Mouse (Mus musculus): Measurements from ENCODE around the gene Taar7e.
"Not testable (repeated sequence)": the region's sequence is repeated elsewhere in the genome, so short reads cannot be mapped to it uniquely, and the experiment has no call there.

Gene Taar7e

DNA sequence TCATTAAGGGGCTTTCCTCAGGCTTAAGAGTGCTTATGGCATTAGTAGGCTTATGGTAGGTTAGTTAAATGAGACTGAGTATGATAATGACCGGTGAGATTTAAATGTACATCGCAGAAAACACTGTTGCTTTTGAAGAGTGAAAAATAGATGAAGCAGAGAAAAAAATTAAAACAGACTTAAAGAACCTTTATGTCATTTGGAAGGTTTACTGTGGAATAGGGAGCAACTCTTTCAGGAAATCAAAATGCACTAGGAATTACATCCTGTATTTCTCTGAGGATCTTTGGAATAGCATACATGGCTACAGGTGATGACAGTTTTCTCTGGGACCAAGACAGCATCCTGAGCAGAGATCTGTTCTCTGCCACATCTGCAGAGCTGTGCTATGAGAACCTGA lies at the start of gene Taar7e:
Gene Taar7e (plus strand): TSS at position 301 of the 400 bp plus-strand sequence.
- in situ Hi-C loops (cut with MboI), result no loop called here

DNA sequence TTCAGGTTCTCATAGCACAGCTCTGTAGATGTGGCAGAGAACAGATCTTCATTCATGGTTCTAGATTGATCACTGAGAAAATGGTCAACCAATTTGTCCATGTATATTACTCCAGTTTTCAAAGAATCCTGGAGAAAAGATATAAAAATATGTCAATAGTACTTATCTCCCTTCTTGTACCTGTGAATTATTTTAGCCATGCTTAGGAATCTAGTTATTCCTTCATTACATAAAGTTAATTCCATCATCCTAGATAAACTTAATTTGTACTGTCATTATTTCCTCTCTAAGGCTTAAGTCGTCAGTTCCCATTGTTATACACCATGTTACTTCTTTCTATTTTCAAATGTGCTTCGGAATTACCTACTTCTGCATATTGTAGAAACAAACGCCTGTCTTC lies 44.0 kb upstream of the Taar7e start, which contains the start of gene Taar7a:
Gene Taar7a (minus strand): TSS at position 101 of the 400 bp plus-strand sequence.
- in situ Hi-C loops (cut with MboI), result no loop called here

DNA sequence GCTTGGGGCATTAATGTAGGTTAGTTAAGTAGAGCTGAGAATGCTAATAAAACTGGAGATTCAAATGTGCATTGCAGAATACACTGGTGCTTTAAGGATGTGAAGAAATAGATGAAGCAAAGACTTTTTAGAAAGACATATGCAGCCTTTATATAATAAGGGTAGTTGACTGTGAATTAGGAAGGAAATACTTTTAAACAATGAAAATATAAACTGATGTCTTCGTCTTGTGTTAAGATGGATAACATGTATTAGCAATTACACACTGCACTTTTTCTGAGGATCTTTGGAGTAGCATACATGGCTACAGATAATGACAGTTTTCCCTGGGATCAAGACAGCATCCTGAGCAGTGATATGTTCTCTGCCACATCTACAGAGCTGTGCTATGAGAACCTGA lies 37.8 kb upstream of the Taar7e start, which contains the start of gene Taar7b:
Gene Taar7b (plus strand): TSS at position 301 of the 400 bp plus-strand sequence.
- in situ Hi-C loops (cut with MboI), result no loop called here

DNA sequence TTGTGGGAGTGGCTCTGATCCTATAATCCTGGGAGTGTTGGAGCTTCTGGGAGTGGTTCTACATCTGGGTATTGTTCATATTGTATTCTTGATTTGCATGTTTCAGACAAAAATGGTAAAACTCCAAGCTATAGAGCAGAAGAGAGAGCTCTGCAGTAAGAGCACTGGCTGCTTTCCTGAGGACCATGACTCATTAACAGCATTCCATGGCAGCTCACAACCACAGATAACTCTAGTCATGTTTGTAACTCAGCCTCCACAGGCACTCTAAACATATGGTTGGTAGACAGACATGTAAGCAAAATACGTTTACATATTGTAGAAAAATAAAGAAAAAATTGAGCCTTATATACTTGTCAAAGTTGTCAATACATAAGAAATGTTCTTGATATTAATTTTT lies 31.0 kb upstream of the Taar7e start:
- in situ Hi-C loops (cut with MboI), result no loop called here

DNA sequence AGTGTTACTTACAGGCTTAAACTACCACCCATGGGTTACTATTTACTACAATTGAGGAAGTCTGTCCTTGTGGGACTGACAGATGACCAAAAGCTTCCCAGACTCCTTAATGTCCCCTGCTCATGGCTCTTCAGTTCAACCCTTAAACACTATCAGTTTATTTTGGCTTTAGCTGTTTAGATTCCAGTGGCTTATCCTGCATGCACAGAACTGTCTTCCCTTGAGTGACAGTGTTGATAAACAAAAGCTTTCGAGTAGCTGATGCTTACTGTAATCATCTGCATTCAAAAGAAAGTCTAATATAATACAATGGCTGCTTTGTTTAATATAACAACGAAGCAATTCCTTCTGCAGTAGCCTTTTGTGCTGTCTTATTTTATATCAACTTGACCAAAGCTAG lies 30.4 kb upstream of the Taar7e start:
- in situ Hi-C loops (cut with MboI), result no loop called here

DNA sequence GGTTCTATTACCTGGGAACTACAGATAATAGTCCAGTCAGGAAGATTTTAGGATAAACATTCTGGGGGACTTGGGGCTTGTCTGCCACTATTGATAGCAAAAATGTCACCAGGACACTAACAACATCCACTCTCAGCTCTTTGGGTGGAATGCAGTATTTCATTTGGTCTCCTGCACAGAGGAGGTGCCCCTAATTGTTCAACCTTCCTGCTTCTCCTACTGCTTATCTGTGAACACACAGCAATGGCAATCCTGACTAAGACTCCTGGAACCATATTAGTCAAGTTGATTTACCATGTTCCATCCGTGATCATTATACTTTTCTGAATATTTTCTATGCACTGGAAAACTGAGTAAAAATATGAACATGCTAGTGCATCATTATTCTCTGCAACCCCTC lies 29.3 kb upstream of the Taar7e start:
- in situ Hi-C loops (cut with MboI), result no loop called here

DNA sequence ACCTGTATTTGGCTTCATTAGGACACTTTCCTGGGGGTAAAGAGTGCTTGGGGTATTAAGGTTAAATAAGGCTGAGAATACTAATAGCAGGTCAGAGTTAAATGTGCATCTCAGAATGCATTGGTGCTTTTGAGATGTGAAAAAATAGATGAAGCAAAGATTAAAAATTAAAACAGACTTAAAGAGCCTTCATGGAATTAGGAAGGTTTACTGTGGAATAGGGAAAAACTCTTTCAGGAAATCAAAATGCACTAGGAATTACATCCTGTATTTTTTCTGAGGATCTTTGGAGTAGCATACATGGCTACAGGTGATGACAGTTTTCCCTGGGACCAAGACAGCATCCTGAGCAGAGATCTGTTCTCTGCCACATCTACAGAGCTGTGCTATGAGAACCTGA lies 10.5 kb upstream of the Taar7e start, which contains the start of gene Taar7d:
Gene Taar7d (plus strand): TSS at position 301 of the 400 bp plus-strand sequence.
- in situ Hi-C loops (cut with MboI), result no loop called here

DNA sequence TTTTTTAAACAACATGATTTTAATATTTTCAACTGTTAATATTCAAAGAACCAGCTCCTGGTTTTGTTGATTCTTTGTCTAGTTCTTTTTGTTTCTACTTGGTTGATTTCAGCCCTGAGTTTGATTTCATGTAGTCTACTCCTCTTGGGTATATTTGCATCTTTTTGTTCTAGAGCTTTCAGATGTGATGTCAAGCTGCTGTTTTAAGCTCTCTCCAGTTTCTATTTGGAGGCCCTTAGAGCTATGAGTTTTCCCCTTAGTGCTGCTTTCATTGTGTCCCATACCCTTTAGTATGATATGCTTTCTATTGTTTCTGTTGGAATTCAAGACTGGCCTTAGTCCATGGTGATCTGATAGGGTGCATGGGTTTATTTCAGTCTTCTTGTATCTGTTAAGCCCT lies 6.1 kb upstream of the Taar7e start:
- in situ Hi-C loops (cut with MboI), result no loop called here

DNA sequence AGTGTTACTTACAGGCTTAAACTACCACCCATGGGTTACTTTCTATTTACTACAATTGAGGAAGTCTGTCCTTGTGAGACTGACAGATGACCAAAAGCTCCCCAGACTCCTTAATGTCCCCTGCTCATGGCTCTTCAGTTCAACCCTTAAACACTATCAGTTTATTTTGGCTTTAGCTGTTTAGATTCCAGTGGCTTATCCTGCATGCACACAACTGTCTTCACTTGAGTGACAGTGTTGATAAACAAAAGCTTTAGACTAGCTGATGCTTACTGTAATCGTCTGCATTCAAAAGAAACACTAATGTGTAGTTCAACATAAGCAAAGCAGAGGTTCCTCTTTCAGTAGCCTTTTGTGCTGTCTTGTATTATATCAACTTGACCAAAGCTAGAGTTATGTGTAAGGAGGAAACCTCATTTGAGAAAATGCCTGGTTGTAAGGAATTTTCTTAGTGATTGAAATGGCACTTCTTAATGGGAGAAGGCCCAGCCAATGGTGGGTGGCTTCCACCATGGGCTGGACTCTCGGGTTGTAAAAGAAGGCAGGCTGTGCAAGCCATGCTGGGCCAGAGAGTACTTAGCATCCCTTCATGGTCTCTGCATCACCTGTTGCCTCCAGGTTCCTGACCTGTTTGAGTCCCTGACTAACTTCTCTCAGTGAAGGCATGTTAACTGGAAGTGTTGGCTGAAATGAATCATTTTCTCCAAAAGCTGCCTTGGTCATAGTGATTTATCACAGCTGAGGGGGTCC lies 2.9 kb downstream of the Taar7e start:
- in situ Hi-C loops (cut with MboI), result no loop called here

DNA sequence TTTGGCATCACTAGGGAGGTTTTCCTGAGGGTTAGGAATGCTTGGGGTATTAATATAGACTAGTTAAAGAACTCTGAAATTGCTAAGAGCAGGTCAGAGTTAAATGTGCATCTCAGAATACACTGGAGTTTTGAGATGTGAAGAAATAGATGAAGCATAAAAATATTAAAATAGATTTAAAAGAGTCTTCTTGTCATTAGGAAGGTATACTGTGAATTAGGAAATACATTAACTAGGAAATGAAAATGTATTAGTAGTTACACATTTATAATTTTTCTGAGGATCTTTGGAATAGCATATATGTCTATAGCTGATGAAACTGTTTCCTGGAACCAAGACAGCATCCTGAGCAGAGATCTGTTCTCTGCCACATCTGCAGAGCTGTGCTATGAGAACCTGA lies 11.8 kb downstream of the Taar7e start, which contains the start of gene Taar7f:
Gene Taar7f (plus strand): TSS at position 301 of the 400 bp plus-strand sequence.
- in situ Hi-C loops (cut with MboI), result no loop called here

DNA sequence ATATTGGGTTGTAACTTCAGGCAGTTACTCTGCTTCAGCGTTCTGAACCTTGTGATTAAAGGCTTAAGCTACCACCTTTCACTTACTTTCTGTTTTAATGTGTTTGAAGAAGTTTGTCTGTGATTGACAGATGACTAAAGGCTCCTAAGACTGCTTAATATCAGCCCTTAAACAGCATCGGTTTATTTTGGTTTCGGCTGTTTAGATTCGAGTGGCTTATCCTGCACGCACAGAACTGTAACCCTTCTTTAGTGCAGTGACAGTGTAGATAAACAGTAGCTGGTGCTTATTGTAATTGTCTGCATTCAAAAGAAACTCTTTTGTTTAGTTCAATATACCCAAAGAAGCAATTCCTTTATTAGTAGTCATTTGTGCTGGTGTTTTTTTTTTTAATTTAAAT lies 14.6 kb downstream of the Taar7e start:
- in situ Hi-C loops (cut with MboI), result no loop called here

DNA sequence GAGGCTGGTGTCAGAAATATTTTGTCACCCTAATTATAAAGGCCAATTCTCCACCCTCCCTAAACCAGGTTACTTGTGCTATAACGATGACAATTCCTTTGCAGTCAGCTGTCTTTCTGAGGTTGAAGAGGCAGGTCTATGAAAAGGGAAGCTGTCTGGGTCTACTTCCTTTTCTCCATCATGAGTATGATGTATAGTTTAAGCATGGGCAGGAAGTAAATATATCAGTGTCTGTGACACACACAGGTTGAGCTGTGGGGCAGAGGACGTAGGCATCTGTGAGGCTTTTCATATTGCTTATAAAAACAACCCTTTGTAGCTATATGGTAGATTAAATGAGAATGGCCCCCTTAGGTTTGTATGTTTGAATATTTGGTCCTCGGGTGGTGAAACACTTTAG lies 21.6 kb downstream of the Taar7e start:
- in situ Hi-C loops (cut with MboI), result no loop called here

DNA sequence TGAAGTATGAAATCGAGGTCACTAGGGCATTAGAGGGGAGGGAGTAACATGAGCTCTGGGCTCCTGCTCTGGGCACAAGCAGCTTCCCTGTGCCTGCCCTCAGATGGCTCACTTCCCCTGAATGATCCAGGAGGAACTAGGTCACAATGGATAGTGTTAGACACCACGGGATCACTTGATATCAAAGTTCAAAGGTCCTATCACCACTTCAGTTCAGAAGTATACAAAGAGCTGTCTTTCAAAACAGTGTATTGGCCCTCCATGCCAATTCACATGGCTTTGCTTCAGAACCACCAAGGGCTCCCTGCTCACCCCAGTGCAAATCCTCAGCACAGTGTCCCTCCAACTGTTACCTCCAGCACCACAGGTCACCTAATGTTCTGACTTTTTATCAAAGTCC lies 37.3 kb downstream of the Taar7e start:
- in situ Hi-C loops (cut with MboI), result not testable (repeated sequence)

DNA sequence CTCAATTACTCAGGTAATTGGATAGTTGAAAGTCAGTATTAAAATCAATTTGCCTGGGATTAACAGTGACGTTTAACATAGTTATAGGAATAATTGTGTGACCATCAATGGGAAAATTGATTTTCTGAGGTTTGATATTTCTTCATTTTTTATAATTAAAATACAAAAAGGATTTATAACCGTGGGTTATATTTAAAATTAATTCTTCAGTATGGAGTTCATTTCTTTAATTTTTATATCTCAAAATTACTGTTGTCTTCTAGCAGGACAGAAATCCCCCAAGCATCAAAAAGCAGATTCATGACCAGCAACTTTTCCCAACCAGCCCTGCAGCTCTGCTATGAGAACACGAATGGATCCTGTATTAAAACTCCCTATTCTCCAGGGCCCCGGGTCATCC lies 38.8 kb downstream of the Taar7e start, which contains the start of gene Taar8a:
Gene Taar8a (plus strand): TSS at position 301 of the 400 bp plus-strand sequence.
- in situ Hi-C loops (cut with MboI), result not testable (repeated sequence)

DNA sequence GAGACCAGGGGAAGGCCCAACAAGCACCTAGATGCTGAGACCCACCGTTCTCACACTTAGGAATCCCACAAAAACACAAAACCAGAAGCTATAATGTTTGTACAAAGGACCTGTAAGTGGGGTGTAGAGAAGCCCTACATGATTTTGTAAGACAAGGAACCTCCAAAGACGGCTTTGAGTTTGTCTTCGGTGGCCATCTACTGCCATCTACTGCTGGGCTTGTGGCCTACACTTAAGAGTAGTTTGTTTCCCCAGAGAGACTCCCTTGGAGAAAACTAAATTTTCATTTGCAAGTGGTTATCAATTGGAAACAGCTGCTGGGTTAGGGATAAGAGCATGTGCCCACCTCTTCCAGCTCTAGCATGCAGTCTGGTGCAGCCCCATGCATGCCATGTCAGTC lies 42.8 kb downstream of the Taar7e start:
- in situ Hi-C loops (cut with MboI), result no loop called here

DNA sequence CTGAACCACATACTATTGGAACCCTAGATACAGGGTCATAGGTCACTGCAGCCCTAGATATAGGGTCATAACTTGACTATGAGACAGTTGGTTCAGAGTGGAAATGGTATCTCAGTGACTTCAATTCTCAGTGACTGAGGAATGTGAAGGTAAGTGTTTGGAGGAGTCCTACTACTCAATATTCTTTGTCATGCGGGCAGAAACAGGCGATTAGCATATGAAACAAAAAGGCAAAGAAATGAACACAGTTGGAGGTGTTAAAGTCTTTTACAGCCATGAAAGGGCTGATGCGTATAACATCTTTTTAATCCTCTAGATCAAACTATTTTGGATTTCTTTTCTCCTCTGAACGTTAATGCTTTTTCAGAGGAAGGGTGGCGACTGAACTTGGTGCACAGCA lies 48.5 kb downstream of the Taar7e start:
- in situ Hi-C loops (cut with MboI), result no loop called here

DNA sequence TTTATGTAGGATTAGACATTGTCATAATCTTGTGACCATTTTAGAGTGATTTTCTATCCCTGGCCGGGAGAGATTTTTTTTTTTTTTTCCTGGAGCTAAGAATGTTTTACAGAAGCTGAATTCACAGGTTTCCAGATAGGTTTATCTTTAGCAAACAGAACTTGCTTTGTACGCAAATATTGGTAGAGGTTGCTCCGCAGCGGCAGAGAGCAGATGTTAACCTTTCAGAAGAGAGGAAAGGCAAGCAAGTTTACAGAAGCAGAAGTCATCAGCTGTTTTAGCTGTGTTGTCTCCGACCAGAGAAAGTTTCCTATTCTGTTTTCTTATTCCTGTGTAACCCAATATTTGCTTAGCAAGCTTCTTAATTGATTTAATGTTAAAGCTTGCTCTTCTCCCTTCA lies 49.1 kb downstream of the Taar7e start:
- in situ Hi-C loops (cut with MboI), result no loop called here

DNA sequence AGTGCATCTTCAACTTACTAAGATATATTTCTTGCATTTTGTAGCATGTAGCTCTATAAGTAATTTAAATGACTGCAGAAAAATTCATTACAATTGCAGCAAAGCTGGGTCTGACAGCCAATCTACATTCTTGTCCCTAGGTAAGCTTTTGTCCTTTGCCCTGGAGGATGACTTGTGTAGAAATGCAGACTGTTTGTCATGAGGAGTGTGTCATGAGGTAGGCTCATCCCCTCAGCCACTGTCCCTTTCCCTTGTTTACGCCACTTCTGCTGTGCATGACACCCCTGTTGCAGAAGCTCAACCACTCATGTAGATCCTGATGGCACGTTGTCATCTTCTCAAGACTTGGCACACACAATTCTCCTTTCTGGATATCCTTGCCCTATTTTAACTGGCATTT lies 49.8 kb downstream of the Taar7e start:
- in situ Hi-C loops (cut with MboI), result no loop called here

Measured in mature B cell (primary cell).